Mouse (Mus musculus): ENCODE measurements around the gene Bdnf. TPM values are rescaled to one million over a fixed set of nuclear protein-coding genes. Genes with fewer than 3 reads are reported as not detected.

Bdnf gene
- polyA plus RNA-seq, 1 experiment from 2014 or later, result 3.2 TPM

DNA sequence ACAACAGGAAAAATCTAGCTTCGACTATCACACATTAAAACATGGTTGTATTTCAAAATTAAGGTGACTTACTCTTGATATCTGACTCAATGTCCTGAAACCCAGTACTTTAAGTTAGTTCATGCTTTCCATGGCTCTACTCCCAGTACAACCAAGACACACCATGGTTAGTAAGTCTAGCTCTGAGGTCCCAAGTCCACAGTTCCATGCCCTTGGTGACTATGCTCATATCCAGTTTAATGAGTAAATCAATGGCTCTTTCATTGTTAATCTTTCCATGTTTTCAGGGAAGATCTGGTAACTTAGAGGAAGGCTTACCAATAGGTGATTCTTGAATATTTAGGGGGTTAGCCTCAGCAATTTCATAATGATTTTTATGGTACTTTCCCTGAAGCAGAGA, 14.2 kb downstream of the Bdnf start:
- no peaks in the 10 kb centered on the region for H3K36me3 ChIP-seq
- no peak for ATAC-seq (ENCODE audit: insufficient number of reproducible peaks, low FRiP score, low TSS enrichment, low read depth)

DNA sequence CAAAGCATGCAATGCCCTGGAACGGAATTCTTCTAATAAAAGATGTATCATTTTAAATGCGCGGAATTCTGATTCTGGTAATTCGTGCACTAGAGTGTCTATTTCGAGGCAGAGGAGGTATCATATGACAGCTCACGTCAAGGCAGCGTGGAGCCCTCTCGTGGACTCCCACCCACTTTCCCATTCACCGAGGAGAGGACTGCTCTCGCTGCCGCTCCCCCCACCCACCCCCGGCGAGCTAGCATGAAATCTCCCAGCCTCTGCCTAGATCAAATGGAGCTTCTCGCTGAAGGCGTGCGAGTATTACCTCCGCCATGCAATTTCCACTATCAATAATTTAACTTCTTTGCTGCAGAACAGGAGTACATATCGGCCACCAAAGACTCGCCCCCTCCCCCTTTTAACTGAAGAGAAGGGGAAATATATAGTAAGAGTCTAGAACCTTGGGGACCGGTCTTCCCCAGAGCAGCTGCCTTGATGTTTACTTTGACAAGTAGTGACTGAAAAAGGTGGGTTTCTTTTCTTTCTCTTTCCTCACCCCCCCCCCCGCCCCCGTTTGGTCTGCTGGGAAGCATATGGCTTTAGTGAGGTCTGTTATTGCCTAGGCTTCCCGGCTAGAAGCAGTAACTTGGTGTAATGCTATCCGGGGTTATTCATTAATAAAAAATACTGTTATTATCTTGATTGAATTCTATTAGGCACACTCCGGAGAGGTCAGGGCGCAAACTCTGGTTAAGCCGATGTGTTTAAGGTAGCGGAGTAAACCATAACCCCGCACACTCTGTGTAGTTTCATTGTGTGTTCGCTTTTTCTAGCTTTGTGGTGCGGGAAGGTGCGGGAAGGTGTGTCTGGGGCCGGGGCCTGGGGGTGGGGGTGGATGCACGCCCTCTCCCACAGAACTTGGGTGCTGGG, 18.0 kb downstream of the Bdnf start:
- 1% methylated on average over 34 of the region's 34 CpGs for WGBS
- peaks cover 12% of the 10 kb centered on the region; the same call in 1 of the 2 replicates for H3K27me3 ChIP-seq
- H3K4me1 ChIP-seq, result peaks cover 23% of the 10 kb centered on the region
- peak overlapping the region; percentile 96 for H3K4me2 ChIP-seq (replicated peaks)
- ATAC-seq (ENCODE audit: insufficient number of reproducible peaks, low FRiP score, low TSS enrichment, low read depth), result no peak
- no peaks in the 10 kb centered on the region for H3K36me3 ChIP-seq
- H3K9ac ChIP-seq, result no peak overlapping the region
- H3K27ac ChIP-seq (replicated peaks), result no peak overlapping the region
- no peaks in the 10 kb centered on the region for H3K9me3 ChIP-seq (replicated peaks)
- H3K4me3 ChIP-seq (replicated peaks), result peak overlapping the region; percentile 63

More for the DNA sequence above, 14.2 kb downstream of the Bdnf start:
- 83% methylated on average over 1 of the region's 1 CpGs for WGBS
- Histone ChIP-seq H3K4me1 (peaks cover 12% of the 10 kb centered on the region), H3K9me3 (replicated peaks) (no peaks in the 10 kb centered on the region), H3K27me3 (peaks cover 12% of the 10 kb centered on the region; the same call in 1 of the 2 replicates), H3K4me3 (replicated peaks) (no peak overlapping the region), H3K27ac (replicated peaks) (no peak overlapping the region), H3K9ac (no peak overlapping the region), H3K4me2 (replicated peaks) (no peak overlapping the region)

DNA sequence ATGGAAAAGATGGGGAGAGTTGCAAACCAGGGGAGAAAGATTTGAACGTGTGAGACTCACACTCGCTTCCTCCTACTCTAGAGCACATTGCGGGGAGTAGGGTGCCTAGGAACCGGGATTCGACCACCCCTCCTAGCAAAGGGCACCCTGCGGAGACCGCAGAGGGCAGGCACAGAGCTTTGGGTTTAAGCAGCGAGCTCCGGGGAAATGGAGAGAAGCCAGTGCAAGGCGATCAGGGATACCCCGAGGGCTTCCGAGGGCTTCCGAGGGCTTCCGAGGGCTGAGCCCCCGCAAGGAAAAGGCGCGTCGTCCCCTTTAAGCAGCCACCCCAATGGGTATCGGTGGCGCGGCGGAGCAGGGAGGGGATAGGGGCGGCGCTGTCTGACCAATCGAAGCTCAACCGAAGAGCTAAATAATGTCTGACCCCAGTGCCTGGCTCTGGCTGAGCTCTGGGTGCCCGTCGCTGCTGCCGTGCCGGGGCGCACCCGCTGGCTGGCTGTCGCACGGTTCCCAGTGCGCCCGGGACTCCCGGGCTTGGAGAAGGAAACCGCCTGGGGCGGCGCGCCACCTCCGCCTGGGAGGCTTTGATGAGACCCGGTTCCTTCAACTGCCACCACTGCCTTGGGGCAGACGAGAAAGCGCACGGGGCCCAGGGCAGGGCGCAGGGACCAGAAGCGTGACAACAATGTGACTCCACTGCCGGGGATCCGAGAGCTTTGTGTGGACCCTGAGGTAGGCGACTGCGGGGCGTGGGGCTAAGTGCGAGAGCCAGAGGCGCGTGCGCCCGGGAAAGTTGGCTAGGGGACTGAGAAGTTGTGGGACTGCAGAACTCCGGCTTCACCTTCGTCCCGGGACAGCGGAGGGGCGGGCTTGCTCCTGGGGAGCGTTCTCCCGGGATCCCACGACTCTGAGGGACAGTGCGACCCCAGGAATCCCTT, 18.9 kb downstream of the Bdnf start:
- H3K4me2 ChIP-seq (replicated peaks), result peak overlapping the region; percentile 96
- no peaks in the 10 kb centered on the region for H3K9me3 ChIP-seq (replicated peaks)
- no peaks in the 10 kb centered on the region for H3K36me3 ChIP-seq
- peaks cover 23% of the 10 kb centered on the region for H3K4me1 ChIP-seq
- ATAC-seq (ENCODE audit: insufficient number of reproducible peaks, low FRiP score, low TSS enrichment, low read depth), result peak; percentile 83
- peaks cover 12% of the 10 kb centered on the region; the same call in 1 of the 2 replicates for H3K27me3 ChIP-seq
- peak overlapping the region; percentile 63 for H3K4me3 ChIP-seq (replicated peaks)
- WGBS, result under 1% methylated on average over 67 of the region's 67 CpGs
- no peak overlapping the region; the same call in 1 of the 2 replicates for H3K27ac ChIP-seq (replicated peaks)
- H3K9ac ChIP-seq, result peak overlapping the region; percentile 37

- Histone ChIP-seq H3K9ac (peak overlapping the region; percentile 37), H3K27me3 (peaks cover 12% of the 10 kb centered on the region; the same call in 1 of the 2 replicates), H3K36me3 (no peaks in the 10 kb centered on the region), H3K9me3 (replicated peaks) (no peaks in the 10 kb centered on the region), H3K4me2 (replicated peaks) (peak overlapping the region; percentile 96), H3K4me3 (replicated peaks) (peak overlapping the region; percentile 63), H3K27ac (replicated peaks) (no peak overlapping the region; the same call in 1 of the 2 replicates), H3K4me1 (peaks cover 23% of the 10 kb centered on the region)
- peak; percentile 3 for ATAC-seq (ENCODE audit: insufficient number of reproducible peaks, low FRiP score, low TSS enrichment, low read depth)
- under 1% methylated on average over 26 of the region's 26 CpGs for WGBS
These were observed 19.8 kb downstream of the Bdnf start for GRCm38 (mm10) chr2:109694116-109694837.

DNA sequence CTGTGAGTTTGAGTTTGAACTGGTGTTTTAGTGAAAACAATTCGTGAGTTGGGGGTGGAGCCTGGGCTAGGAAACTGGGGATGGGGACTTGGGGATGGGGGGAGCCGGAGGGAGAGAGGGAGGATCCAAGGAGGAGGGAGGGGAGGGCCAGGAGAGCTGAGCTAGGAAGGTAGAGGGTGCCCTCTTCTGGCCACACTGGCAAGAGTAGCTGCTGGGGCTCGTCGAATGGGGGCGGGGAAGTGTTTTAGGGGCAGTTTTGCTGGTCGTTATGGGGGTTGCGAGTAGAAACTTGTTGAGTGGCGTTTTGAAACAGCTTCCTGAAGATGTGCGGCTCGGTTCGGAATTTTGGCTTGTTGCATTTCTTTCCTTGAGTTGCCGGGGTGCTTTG, 20.3 kb downstream of the Bdnf start:
- ATAC-seq (ENCODE audit: insufficient number of reproducible peaks, low FRiP score, low TSS enrichment, low read depth), result peak; percentile 74
- no peaks in the 10 kb centered on the region for H3K9me3 ChIP-seq (replicated peaks)
- H3K4me3 ChIP-seq (replicated peaks), result peak overlapping the region; percentile 63
- H3K36me3 ChIP-seq, result no peaks in the 10 kb centered on the region
- under 1% methylated on average over 12 of the region's 12 CpGs for WGBS
- peak overlapping the region; percentile 96 for H3K4me2 ChIP-seq (replicated peaks)
- no peak overlapping the region for H3K27ac ChIP-seq (replicated peaks)
- peaks cover 23% of the 10 kb centered on the region for H3K4me1 ChIP-seq
- H3K27me3 ChIP-seq, result peaks cover 12% of the 10 kb centered on the region; the same call in 1 of the 2 replicates
- H3K9ac ChIP-seq, result no peak overlapping the region

- Histone ChIP-seq H3K9me3 (replicated peaks) (no peaks in the 10 kb centered on the region), H3K4me2 (replicated peaks) (no peak overlapping the region), H3K9ac (no peak overlapping the region), H3K4me1 (peaks cover 23% of the 10 kb centered on the region), H3K36me3 (no peaks in the 10 kb centered on the region), H3K4me3 (replicated peaks) (no peak overlapping the region), H3K27me3 (peaks cover 9% of the 10 kb centered on the region; the same call in 1 of the 2 replicates), H3K27ac (replicated peaks) (no peak overlapping the region)
- no peak for ATAC-seq (ENCODE audit: insufficient number of reproducible peaks, low FRiP score, low TSS enrichment, low read depth)
- 12% methylated on average over 4 of the region's 4 CpGs for WGBS
These were observed 22.7 kb downstream of the Bdnf start for GRCm38 (mm10) chr2:109697151-109697550.

DNA sequence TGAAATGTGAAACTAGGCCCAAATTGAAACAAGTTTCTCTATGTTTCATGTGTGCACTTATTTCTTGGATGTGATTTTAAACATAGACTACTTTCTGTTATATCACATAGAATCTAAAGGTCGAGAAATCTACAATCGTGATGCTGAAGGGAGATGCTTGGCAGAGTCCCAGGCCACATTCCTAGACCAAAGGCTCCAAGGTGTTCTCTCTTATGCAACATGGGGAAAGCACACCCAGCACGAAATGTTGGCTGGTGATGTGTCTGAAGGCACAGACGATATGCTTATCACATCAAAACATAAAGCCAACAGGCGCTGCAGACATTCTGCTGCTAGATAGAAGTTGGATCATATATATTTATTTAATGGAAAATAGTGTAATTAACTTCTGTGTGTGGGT, 25.8 kb downstream of the Bdnf start:
- no peak for ATAC-seq (ENCODE audit: insufficient number of reproducible peaks, low FRiP score, low TSS enrichment, low read depth)
- no peak overlapping the region for H3K9ac ChIP-seq
- 44% methylated on average over 5 of the region's 5 CpGs for WGBS
- H3K27ac ChIP-seq (replicated peaks), result no peak overlapping the region
- H3K4me2 ChIP-seq (replicated peaks), result no peak overlapping the region
- no peaks in the 10 kb centered on the region for H3K4me1 ChIP-seq
- no peaks in the 10 kb centered on the region for H3K36me3 ChIP-seq
- no peak overlapping the region for H3K4me3 ChIP-seq (replicated peaks)
- H3K9me3 ChIP-seq (replicated peaks), result no peaks in the 10 kb centered on the region
- H3K27me3 ChIP-seq, result no peaks in the 10 kb centered on the region

GRCm38 (mm10) chr2:109703588-109703987, 29.1 kb downstream of the Bdnf start:
- H3K4me2 ChIP-seq (replicated peaks), result no peak overlapping the region
- WGBS, result 73% methylated on average over 4 of the region's 4 CpGs
- no peaks in the 10 kb centered on the region for H3K9me3 ChIP-seq (replicated peaks)
- H3K9ac ChIP-seq, result no peak overlapping the region
- no peaks in the 10 kb centered on the region for H3K4me1 ChIP-seq
- no peak overlapping the region for H3K27ac ChIP-seq (replicated peaks)
- H3K27me3 ChIP-seq, result no peaks in the 10 kb centered on the region
- no peak for ATAC-seq (ENCODE audit: insufficient number of reproducible peaks, low FRiP score, low TSS enrichment, low read depth)
- no peaks in the 10 kb centered on the region for H3K36me3 ChIP-seq
- H3K4me3 ChIP-seq (replicated peaks), result no peak overlapping the region

GRCm38 (mm10) chr2:109704053-109704452, 29.6 kb downstream of the Bdnf start:
- Histone ChIP-seq H3K4me3 (replicated peaks) (no peak overlapping the region), H3K27me3 (no peaks in the 10 kb centered on the region), H3K9ac (no peak overlapping the region), H3K36me3 (no peaks in the 10 kb centered on the region), H3K27ac (replicated peaks) (no peak overlapping the region), H3K4me2 (replicated peaks) (no peak overlapping the region), H3K9me3 (replicated peaks) (no peaks in the 10 kb centered on the region), H3K4me1 (no peaks in the 10 kb centered on the region)
- 57% methylated on average over 5 of the region's 5 CpGs for WGBS
- no peak for ATAC-seq (ENCODE audit: insufficient number of reproducible peaks, low FRiP score, low TSS enrichment, low read depth)

GRCm38 (mm10) chr2:109706524-109706923, 32.0 kb downstream of the Bdnf start:
- H3K27ac ChIP-seq (replicated peaks), result no peak overlapping the region
- H3K4me2 ChIP-seq (replicated peaks), result no peak overlapping the region
- H3K9me3 ChIP-seq (replicated peaks), result no peaks in the 10 kb centered on the region
- no peak overlapping the region for H3K4me3 ChIP-seq (replicated peaks)
- no peaks in the 10 kb centered on the region for H3K36me3 ChIP-seq
- no peaks in the 10 kb centered on the region for H3K4me1 ChIP-seq
- WGBS, result 75% methylated on average over 8 of the region's 8 CpGs
- no peak overlapping the region for H3K9ac ChIP-seq
- no peaks in the 10 kb centered on the region for H3K27me3 ChIP-seq
- no peak for ATAC-seq (ENCODE audit: insufficient number of reproducible peaks, low FRiP score, low TSS enrichment, low read depth)
